Mouse (Mus musculus) myocyte (in vitro differentiated cells): Measurements from ENCODE around the gene Gm11168.
"Not testable (repeated sequence)": the region's sequence is repeated elsewhere in the genome, so short reads cannot be mapped to it uniquely, and the experiment has no call there.

Experiments
- POLR2A ChIP-seq: IDR thresholded peaks from one replicate; pipeline ENCODE4 v1.6.1; 2011; ENCODE audit warnings: low read depth, mild to moderate bottlenecking, control low read depth, moderate library complexity; ENCODE audit not compliant: insufficient read length
- TCF12 ChIP-seq: IDR thresholded peaks from one replicate; pipeline ENCODE4 v1.6.1; 2011; ENCODE audit warnings: mild to moderate bottlenecking, control low read depth; ENCODE audit not compliant: poor library complexity, insufficient read depth, severe bottlenecking

GRCm38 (mm10) chr9:3022316-3023008 is 19.3 kb downstream of the Gm11168 start:
- not testable (repeated sequence) for TF ChIP-seq TCF12, POLR2A
